In the genomic region with DNA sequence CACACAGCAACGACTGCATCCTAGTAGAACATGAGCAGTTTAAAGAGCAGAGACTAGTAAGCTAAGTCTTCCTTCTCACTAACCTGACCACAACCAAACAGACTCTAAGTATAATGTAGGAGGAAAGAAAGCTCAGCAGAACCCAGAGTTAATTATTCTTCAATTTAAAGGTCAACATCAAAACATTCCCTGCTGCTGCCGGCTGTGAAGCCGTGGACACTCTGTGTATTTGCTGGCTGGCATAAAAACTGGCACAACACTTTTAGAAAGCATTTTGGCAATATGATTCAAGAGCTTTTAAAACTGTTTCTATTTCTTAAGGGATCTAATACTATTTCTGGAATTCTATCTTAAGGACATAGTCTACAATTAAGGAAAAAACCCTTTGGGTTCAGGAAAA, we compare ENCODE assay signal across 29 mouse cellular contexts. TPM values are rescaled to one million over a fixed set of nuclear protein-coding genes. Genes with fewer than 3 reads are reported as not detected.
DNase-seq lines count a peak whose midpoint lies in the region; ATAC-seq and TF ChIP-seq lines count a peak whose summit lies in the region.
"Had no signal": no experiment of that assay in that cellular context is flagged by ENCODE, and none has a peak within 500 bp of the region (broad histone marks: within the 10 kb centered on the region; RNA-seq: fewer than 3 reads in every experiment).

No protein-coding gene starts in this region.

- H3K9me3 ChIP-seq in heart, postnatal 0 days (replicated peaks; ENCODE audit: control insufficient read depth, low read length), result no peaks in the 10 kb centered on the region
- H3K9me3 ChIP-seq in lung, postnatal 0 days (ENCODE audit: low read length), result no peaks in the 10 kb centered on the region
- H3K9me3 ChIP-seq: heart, embryonic 10.5 days; hindbrain, embryonic 10.5 days; hindbrain, embryonic 15.5 days; limb, embryonic 12.5 days; liver, embryonic 15.5 days; megakaryocyte, embryonic 14.5 days; midbrain, embryonic 12.5 days; neural tube, embryonic 13.5 days had no signal

- no peak for TF ChIP-seq POLR2A in embryonic fibroblast, embryonic 13.5 days (IDR thresholded peaks at IDR 0.05; ENCODE audit: low read depth, low read length)

- 63% methylated on average over 3 of the region's 3 CpGs for WGBS in heart, postnatal 0 days
- 50% methylated on average over 3 of the region's 3 CpGs for WGBS in lung, postnatal 0 days

- no peak overlapping the region for H3K27ac ChIP-seq in heart, postnatal 0 days (ENCODE audit: low read depth)
- H3K27ac ChIP-seq in layer of hippocampus, adult 2 months, result peak overlapping the region; percentile 64
- peak overlapping the region; percentile 32; the same call in 1 of the 2 replicates for H3K27ac ChIP-seq in embryonic fibroblast, embryonic 13.5 days (ENCODE audit: insufficient read depth, low read length)
- no peak overlapping the region for H3K27ac ChIP-seq in lung, postnatal 0 days (ENCODE audit: low read length)
- H3K27ac ChIP-seq: heart, embryonic 10.5 days; hindbrain, embryonic 10.5 days; hindbrain, embryonic 15.5 days; limb, embryonic 12.5 days; liver, embryonic 15.5 days; midbrain, embryonic 12.5 days; neural tube, embryonic 13.5 days had no signal

- TF ChIP-seq CTCF in heart, postnatal 0 days (IDR thresholded peaks at IDR 0.05; ENCODE audit: low read depth), result no peak
- no peak for TF ChIP-seq CTCF in layer of hippocampus, adult 2 months (conservative IDR thresholded peaks at IDR 0.05)
- TF ChIP-seq CTCF in embryonic fibroblast, embryonic 13.5 days (IDR thresholded peaks at IDR 0.05; ENCODE audit: borderline replicate concordance, insufficient read depth, low read length), result no peak
- TF ChIP-seq CTCF in lung, postnatal 0 days (IDR thresholded peaks at IDR 0.05), result no peak

- ATAC-seq in heart, postnatal 0 days (ENCODE audit: insufficient read depth, low read depth), result no peak
- ATAC-seq in lung, postnatal 0 days, result no peak
- ATAC-seq: activated CD4-positive, CD25-positive, alpha-beta regulatory T cell, adult 4 months; forebrain, embryonic 14.5 days had no signal

- no peaks in the 10 kb centered on the region for H3K36me3 ChIP-seq in heart, postnatal 0 days (replicated peaks; ENCODE audit: control insufficient read depth, insufficient read depth, low read length)
- H3K36me3 ChIP-seq in lung, postnatal 0 days (ENCODE audit: insufficient read depth, low read length), result no peaks in the 10 kb centered on the region
- H3K36me3 ChIP-seq: heart, embryonic 10.5 days; hindbrain, embryonic 15.5 days; limb, embryonic 12.5 days; liver, embryonic 15.5 days; midbrain, embryonic 12.5 days; neural tube, embryonic 13.5 days had no signal

- no peak for TF ChIP-seq EP300 in heart, postnatal 0 days (IDR thresholded peaks at IDR 0.05; ENCODE audit: low read depth)
- no peak for TF ChIP-seq EP300 in lung, postnatal 0 days (IDR thresholded peaks at IDR 0.05)

- DNase-seq in heart, postnatal 0 days (ENCODE audit: low spot score), result no peak
- DNase-seq in heart, adult 18-20 months, result no peak
- DNase-seq in layer of hippocampus, adult 2 months (ENCODE audit: low spot score in 2 of 2), result no peak
- DNase-seq in layer of hippocampus, adult 9-10 months (ENCODE audit: low spot score), result no peak
- DNase-seq in kidney, postnatal 36 days, result peak; percentile 20 to 49
- DNase-seq in lung, postnatal 0 days (ENCODE audit: low spot score), result no peak
- DNase-seq: adrenal gland, adult 8-10 months; B cell, adult 2 months; cerebellum, adult 9-10 months; cerebellum, postnatal 36 days; heart, postnatal 14 days; layer of hippocampus, adult 9-11 months; lung, embryonic 14.5 days; lung, postnatal 36 days; retina, postnatal 1 day; right cerebral cortex, postnatal 14 days; thymus, postnatal 4 days had no signal

- no peaks in the 10 kb centered on the region for H3K27me3 ChIP-seq in heart, postnatal 0 days (ENCODE audit: control insufficient read depth, insufficient read depth, low read length)
- H3K27me3 ChIP-seq in lung, postnatal 0 days (replicated peaks; ENCODE audit: insufficient read depth, low read length), result no peaks in the 10 kb centered on the region
- H3K27me3 ChIP-seq: hindbrain, embryonic 15.5 days; limb, embryonic 12.5 days; liver, embryonic 15.5 days; megakaryocyte, embryonic 14.5 days; midbrain, embryonic 12.5 days; neural tube, embryonic 13.5 days had no signal

- no peak overlapping the region for H3K4me3 ChIP-seq in heart, postnatal 0 days (ENCODE audit: low read depth, low read length)
- no peak overlapping the region for H3K4me3 ChIP-seq in layer of hippocampus, adult 2 months
- no peak overlapping the region for H3K4me3 ChIP-seq in embryonic fibroblast, embryonic 13.5 days (ENCODE audit: insufficient read depth, low read length)
- no peak overlapping the region for H3K4me3 ChIP-seq in lung, postnatal 0 days (ENCODE audit: low read depth, low read length)
- H3K4me3 ChIP-seq: heart, embryonic 10.5 days; hindbrain, embryonic 10.5 days; hindbrain, embryonic 15.5 days; limb, embryonic 12.5 days; liver, embryonic 15.5 days; megakaryocyte, embryonic 14.5 days; midbrain, embryonic 12.5 days; myocyte; neural tube, embryonic 13.5 days had no signal

- H3K4me1 ChIP-seq in heart, postnatal 0 days (ENCODE audit: control insufficient read depth, insufficient read depth), result peaks cover 25% of the 10 kb centered on the region
- H3K4me1 ChIP-seq in embryonic fibroblast, embryonic 13.5 days (ENCODE audit: control insufficient read depth, insufficient read depth, low read length), result peaks cover 16% of the 10 kb centered on the region
- no peaks in the 10 kb centered on the region; the same call in 1 of the 2 replicates for H3K4me1 ChIP-seq in lung, postnatal 0 days (ENCODE audit: insufficient read depth, low read depth, low read length)
- H3K4me1 ChIP-seq: liver, embryonic 15.5 days had no signal

- H3K9ac ChIP-seq in heart, postnatal 0 days (replicated peaks; ENCODE audit: low read depth, low read length), result 0 out of 2 replicates have a peak overlapping the region, but pooled peaks have one; percentile 7
- H3K9ac ChIP-seq in lung, postnatal 0 days (replicated peaks; ENCODE audit: low read depth), result no peak overlapping the region
- H3K9ac ChIP-seq: hindbrain, embryonic 15.5 days; limb, embryonic 12.5 days; liver, embryonic 15.5 days; lung, embryonic 14.5 days; midbrain, embryonic 12.5 days; neural tube, embryonic 13.5 days had no signal

- no peak overlapping the region for H3K4me2 ChIP-seq in heart, postnatal 0 days (ENCODE audit: low read depth, low read length)
- no peak overlapping the region for H3K4me2 ChIP-seq in lung, postnatal 0 days (replicated peaks; ENCODE audit: low read depth, low read length)
- H3K4me2 ChIP-seq: hindbrain, embryonic 15.5 days; limb, embryonic 12.5 days; liver, embryonic 15.5 days; lung, embryonic 14.5 days; midbrain, embryonic 12.5 days; neural tube, embryonic 13.5 days had no signal

RNA-seq across cellular contexts. Expression of gene Enah, which starts 22.0 kb away (rescaled TPM):
- 69.3 and 77.9 TPM in 2 replicates for total RNA-seq in heart, postnatal 0 days (2014; rRNA removed; ENCODE audit: low replicate concordance)
- polyA plus RNA-seq in heart, postnatal 0 days (2015; fragmentation: Nextera tagmentation; extraction: Ambion mirVana), result 10.3 and 13.2 TPM in 2 replicates
- total RNA-seq in heart, adult 18-20 months (2021), result 100 to 1,000 TPM; 113 to 117 TPM
- total RNA-seq in layer of hippocampus, adult 2 months (2021), result 100 to 1,000 TPM; 192 to 203 TPM
- 126 and 157 TPM in 2 replicates for polyA plus RNA-seq in embryonic fibroblast, embryonic 13.5 days (2011; ENCODE audit: insufficient read length, low read depth, missing spikeins)
- 8.9 and 10.6 TPM in 2 replicates for polyA plus RNA-seq in lung, postnatal 0 days (2015; fragmentation: Nextera tagmentation; extraction: Ambion mirVana)

Comparison
In these comparisons a context has a peak if more than half of its experiments do, and no peak if none do; other contexts are left out.
1. DNase-seq: peak in kidney, postnatal 36 days (2 of 2); none in heart, postnatal 0 days (single experiment), heart, adult 18-20 months (0 of 2), layer of hippocampus, adult 2 months (0 of 2), layer of hippocampus, adult 9-10 months (single experiment) and lung, postnatal 0 days (single experiment).
2. H3K27ac ChIP-seq: peak in layer of hippocampus, adult 2 months (single experiment) and embryonic fibroblast, embryonic 13.5 days (single experiment); none in heart, postnatal 0 days (single experiment) and lung, postnatal 0 days (single experiment).